Mouse (Mus musculus): ENCODE data around the gene P4ha2. TPM values are rescaled to one million over a fixed set of nuclear protein-coding genes. Genes with fewer than 3 reads are reported as not detected.

Gene P4ha2
- total and polyA plus RNA-seq, 3 experiments, result 0.22 TPM; not detected in 2

DNA sequence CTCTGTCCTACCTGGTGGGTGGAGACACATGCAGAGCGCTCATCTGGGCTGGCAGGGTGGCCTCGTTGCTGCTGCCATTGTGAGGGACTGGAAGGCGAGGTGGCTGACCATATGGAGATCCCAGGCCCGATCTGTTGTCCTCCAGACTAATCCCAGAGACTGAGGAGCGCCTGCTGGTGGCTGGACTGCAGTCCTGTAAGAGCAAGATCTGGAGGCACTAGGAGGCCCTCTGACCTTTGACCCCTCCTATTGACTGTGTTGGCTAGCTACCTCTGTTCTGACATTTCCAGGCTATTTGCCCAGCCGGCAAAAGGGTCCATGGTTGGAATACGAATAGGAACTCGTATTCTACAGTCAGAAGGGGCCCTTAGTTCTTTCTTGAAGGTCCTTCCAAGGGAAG lies 43.8 kb upstream of the P4ha2 start:
- no peaks in the 10 kb centered on the region for H3K4me1 ChIP-seq (ENCODE audit: insufficient read depth, low read depth, low read length)
- H3K36me3 ChIP-seq (replicated peaks), result no peaks in the 10 kb centered on the region
- TF ChIP-seq TAL1 (conservative IDR thresholded peaks at IDR 0.05; ENCODE audit: low read depth, low read length) (no peak), GATA2 (IDR thresholded peaks at IDR 0.05; ENCODE audit: borderline replicate concordance, low read depth, low read length) (no peak), POLR2AphosphoS5 (IDR thresholded peaks at IDR 0.05; ENCODE audit: insufficient replicate concordance, low read depth, low read length) (no peak), GATA1 (IDR thresholded peaks at IDR 0.05; ENCODE audit: borderline replicate concordance, low read length) (no peak)
- DNase-seq (ENCODE audit: low spot score) (no peak), ATAC-seq (ENCODE audit: extremely low read depth, insufficient number of reproducible peaks, low FRiP score, poor library complexity, severe bottlenecking) (no peak)
- no peak overlapping the region for H3K4me3 ChIP-seq (ENCODE audit: low read depth, low read length)
- H3K9me3 ChIP-seq (replicated peaks), result no peaks in the 10 kb centered on the region
- peaks cover 25% of the 10 kb centered on the region; the same call in 1 of the 2 replicates for H3K27me3 ChIP-seq (ENCODE audit: insufficient read depth, low read length)

DNA sequence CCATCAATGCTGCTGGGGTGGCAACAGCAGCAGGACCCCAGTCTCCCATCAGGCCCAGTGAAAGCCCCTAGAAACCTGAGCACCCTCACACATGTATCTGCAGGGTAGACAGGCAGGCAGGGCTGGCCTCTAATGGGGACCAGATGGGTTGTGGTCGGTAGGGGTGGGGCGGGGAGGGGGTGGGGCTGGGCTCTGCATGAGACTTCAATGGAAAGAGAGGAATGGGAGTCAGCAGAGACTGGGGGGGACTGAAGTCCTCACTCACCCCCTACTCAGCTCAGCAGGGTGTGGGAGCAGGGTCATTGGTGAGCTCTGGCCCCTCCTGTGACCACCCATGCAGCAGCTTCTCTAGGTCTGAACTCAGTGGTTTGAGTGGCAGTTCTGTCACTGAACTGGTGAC lies 42.5 kb upstream of the P4ha2 start:
- no peaks in the 10 kb centered on the region for H3K9me3 ChIP-seq (replicated peaks)
- H3K27me3 ChIP-seq (ENCODE audit: insufficient read depth, low read length), result peaks cover 20% of the 10 kb centered on the region; the same call in 1 of the 2 replicates
- DNase-seq (ENCODE audit: low spot score) (no peak), ATAC-seq (ENCODE audit: extremely low read depth, insufficient number of reproducible peaks, low FRiP score, poor library complexity, severe bottlenecking) (no peak)
- H3K36me3 ChIP-seq (replicated peaks), result no peaks in the 10 kb centered on the region
- H3K4me3 ChIP-seq (ENCODE audit: low read depth, low read length), result no peak overlapping the region
- TF ChIP-seq CTCF (IDR thresholded peaks at IDR 0.05; ENCODE audit: low read depth, low read length), result no peak
- TF ChIP-seq POLR2AphosphoS5 (IDR thresholded peaks at IDR 0.05; ENCODE audit: insufficient replicate concordance, low read depth, low read length), result no peak
- TF ChIP-seq TAL1 (conservative IDR thresholded peaks at IDR 0.05; ENCODE audit: low read depth, low read length), result no peak
- TF ChIP-seq GATA1 (IDR thresholded peaks at IDR 0.05; ENCODE audit: borderline replicate concordance, low read length), result no peak
- H3K4me1 ChIP-seq (ENCODE audit: insufficient read depth, low read depth, low read length), result no peaks in the 10 kb centered on the region

DNA sequence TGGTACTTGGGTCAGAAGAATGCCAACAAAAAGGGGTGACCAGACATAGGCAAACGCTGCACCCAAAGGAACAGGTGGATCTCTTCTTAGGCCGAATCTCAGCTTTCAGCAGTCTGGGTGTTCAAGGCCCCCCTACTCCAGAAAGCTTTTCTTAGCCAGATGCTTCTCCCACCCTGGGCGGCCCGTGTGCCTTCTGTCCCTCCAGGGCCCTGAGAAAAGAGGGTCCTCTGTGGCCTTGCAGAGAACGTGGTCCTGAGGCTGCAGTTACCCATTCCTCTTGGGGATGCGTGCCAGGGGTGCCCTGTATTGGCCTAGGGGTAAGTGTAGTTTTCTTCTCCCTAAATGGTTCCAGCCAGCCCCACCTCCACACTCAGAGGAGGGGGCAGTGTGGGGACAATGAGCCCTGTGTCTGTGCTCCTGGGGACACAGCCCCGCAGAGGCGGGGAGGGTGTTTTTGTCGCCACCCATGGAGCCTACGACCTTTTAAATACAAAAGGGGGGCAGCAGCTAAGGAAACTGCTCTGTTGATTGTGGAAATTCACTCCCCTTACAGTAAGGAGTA lies 41.8 kb upstream of the P4ha2 start:
- TF ChIP-seq GATA1 (IDR thresholded peaks at IDR 0.05; ENCODE audit: borderline replicate concordance, low read length) (no peak), CTCF (IDR thresholded peaks at IDR 0.05; ENCODE audit: low read depth, low read length) (no peak), TAL1 (conservative IDR thresholded peaks at IDR 0.05; ENCODE audit: low read depth, low read length) (no peak), GATA2 (IDR thresholded peaks at IDR 0.05; ENCODE audit: borderline replicate concordance, low read depth, low read length) (no peak), POLR2AphosphoS5 (IDR thresholded peaks at IDR 0.05; ENCODE audit: insufficient replicate concordance, low read depth, low read length) (no peak)
- Histone ChIP-seq H3K27me3 (ENCODE audit: insufficient read depth, low read length) (peaks cover 20% of the 10 kb centered on the region; the same call in 1 of the 2 replicates), H3K36me3 (replicated peaks) (no peaks in the 10 kb centered on the region)

DNA sequence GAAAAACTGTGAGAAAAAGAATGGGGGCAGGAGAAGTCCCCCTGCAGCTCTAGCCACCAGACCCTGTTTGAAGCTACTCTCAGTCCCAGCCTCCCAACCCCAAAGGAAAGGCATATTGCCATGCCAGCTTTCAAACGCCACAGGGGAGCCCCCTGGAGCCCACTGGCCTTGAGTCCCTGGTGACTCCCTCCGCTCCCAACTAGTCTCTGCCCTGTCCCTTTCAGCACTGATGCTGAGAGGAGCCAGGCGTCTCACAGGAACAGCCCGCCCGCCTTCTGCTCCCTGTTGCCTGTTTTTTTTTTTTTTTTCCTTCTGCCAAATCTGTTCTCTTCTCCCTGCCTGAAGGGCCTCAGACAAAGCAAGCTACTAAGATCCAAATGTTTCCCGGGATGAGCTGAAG lies 41.3 kb upstream of the P4ha2 start:
- H3K36me3 ChIP-seq (replicated peaks), result no peaks in the 10 kb centered on the region

More for the DNA sequence above, 41.8 kb upstream of the P4ha2 start:
- ATAC-seq (ENCODE audit: extremely low read depth, insufficient number of reproducible peaks, low FRiP score, poor library complexity, severe bottlenecking), result no peak
- Histone ChIP-seq H3K4me3 (ENCODE audit: low read depth, low read length) (no peak overlapping the region), H3K4me1 (ENCODE audit: insufficient read depth, low read depth, low read length) (no peaks in the 10 kb centered on the region), H3K9me3 (replicated peaks) (no peaks in the 10 kb centered on the region)
- DNase-seq (ENCODE audit: low spot score), result no peak

DNA sequence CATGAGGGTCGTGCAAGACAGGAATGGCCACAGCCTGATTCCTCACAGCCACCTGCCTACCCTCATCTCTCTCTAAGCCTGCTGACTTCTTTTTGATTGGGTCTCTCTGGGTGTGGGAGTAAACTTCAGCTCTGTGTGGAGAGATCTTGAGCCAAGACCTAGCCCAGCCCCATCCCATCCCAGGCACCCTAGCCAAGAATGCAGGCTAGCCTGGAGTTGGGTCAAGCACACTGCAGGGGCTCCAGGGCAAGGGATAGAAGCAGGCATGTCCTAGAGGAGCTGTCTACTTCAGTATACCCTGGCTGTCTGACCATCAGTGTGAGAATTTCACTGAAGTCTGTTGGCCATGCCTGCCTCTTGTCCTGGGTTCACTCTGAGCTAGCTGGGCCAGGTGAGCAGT lies 40.4 kb upstream of the P4ha2 start:
- H3K27me3 ChIP-seq (ENCODE audit: insufficient read depth, low read length), result peaks cover 30% of the 10 kb centered on the region
- ATAC-seq (ENCODE audit: extremely low read depth, insufficient number of reproducible peaks, low FRiP score, poor library complexity, severe bottlenecking) (no peak), DNase-seq (ENCODE audit: low spot score) (no peak)
- H3K36me3 ChIP-seq (replicated peaks), result no peaks in the 10 kb centered on the region
- no peaks in the 10 kb centered on the region for H3K9me3 ChIP-seq (replicated peaks)
- H3K4me3 ChIP-seq (ENCODE audit: low read depth, low read length), result no peak overlapping the region
- TF ChIP-seq GATA1 (IDR thresholded peaks at IDR 0.05; ENCODE audit: borderline replicate concordance, low read length) (no peak), POLR2AphosphoS5 (IDR thresholded peaks at IDR 0.05; ENCODE audit: insufficient replicate concordance, low read depth, low read length) (no peak), CTCF (IDR thresholded peaks at IDR 0.05; ENCODE audit: low read depth, low read length) (no peak), TAL1 (conservative IDR thresholded peaks at IDR 0.05; ENCODE audit: low read depth, low read length) (no peak), GATA2 (IDR thresholded peaks at IDR 0.05; ENCODE audit: borderline replicate concordance, low read depth, low read length) (no peak)
- no peaks in the 10 kb centered on the region; the same call in 1 of the 2 replicates for H3K4me1 ChIP-seq (ENCODE audit: insufficient read depth, low read depth, low read length)

More for the DNA sequence above, 41.3 kb upstream of the P4ha2 start:
- Histone ChIP-seq H3K9me3 (replicated peaks) (no peaks in the 10 kb centered on the region), H3K4me1 (ENCODE audit: insufficient read depth, low read depth, low read length) (no peaks in the 10 kb centered on the region; the same call in 1 of the 2 replicates), H3K27me3 (ENCODE audit: insufficient read depth, low read length) (peaks cover 24% of the 10 kb centered on the region), H3K4me3 (ENCODE audit: low read depth, low read length) (no peak overlapping the region)
- TF ChIP-seq GATA1 (IDR thresholded peaks at IDR 0.05; ENCODE audit: borderline replicate concordance, low read length) (no peak), GATA2 (IDR thresholded peaks at IDR 0.05; ENCODE audit: borderline replicate concordance, low read depth, low read length) (no peak), CTCF (IDR thresholded peaks at IDR 0.05; ENCODE audit: low read depth, low read length) (no peak), POLR2AphosphoS5 (IDR thresholded peaks at IDR 0.05; ENCODE audit: insufficient replicate concordance, low read depth, low read length) (no peak), TAL1 (conservative IDR thresholded peaks at IDR 0.05; ENCODE audit: low read depth, low read length) (no peak)
- DNase-seq (ENCODE audit: low spot score), result no peak
- no peak for ATAC-seq (ENCODE audit: extremely low read depth, insufficient number of reproducible peaks, low FRiP score, poor library complexity, severe bottlenecking)

- ATAC-seq (ENCODE audit: extremely low read depth, insufficient number of reproducible peaks, low FRiP score, poor library complexity, severe bottlenecking) (no peak), DNase-seq (ENCODE audit: low spot score) (no peak)
- H3K9me3 ChIP-seq (replicated peaks), result no peaks in the 10 kb centered on the region
- TF ChIP-seq CTCF (IDR thresholded peaks at IDR 0.05; ENCODE audit: low read depth, low read length) (no peak), TAL1 (conservative IDR thresholded peaks at IDR 0.05; ENCODE audit: low read depth, low read length) (no peak), GATA2 (IDR thresholded peaks at IDR 0.05; ENCODE audit: borderline replicate concordance, low read depth, low read length) (no peak), GATA1 (IDR thresholded peaks at IDR 0.05; ENCODE audit: borderline replicate concordance, low read length) (no peak), POLR2AphosphoS5 (IDR thresholded peaks at IDR 0.05; ENCODE audit: insufficient replicate concordance, low read depth, low read length) (no peak)
- H3K36me3 ChIP-seq (replicated peaks), result no peaks in the 10 kb centered on the region
- H3K4me3 ChIP-seq (ENCODE audit: low read depth, low read length), result no peak overlapping the region
- peaks cover 28% of the 10 kb centered on the region for H3K27me3 ChIP-seq (ENCODE audit: insufficient read depth, low read length)
- H3K4me1 ChIP-seq (ENCODE audit: insufficient read depth, low read depth, low read length), result no peaks in the 10 kb centered on the region; the same call in 1 of the 2 replicates
Measured at GRCm38 (mm10) chr11:54060316-54060715, 39.6 kb upstream of the P4ha2 start.
